Mouse (Mus musculus) MEL (cell line): Measurements from ENCODE around the gene Gas7. TPM values are rescaled to one million over a fixed set of nuclear protein-coding genes. Genes with fewer than 3 reads are reported as not detected.
A peak's percentile ranks its signal among the peaks of the same experiment; 100 is the strongest.

ENCODE experiments used
- DNase-seq: peaks from one replicate; pipeline ENCODE4 v3.0.0; 2011; ENCODE audit warnings: low read depth, low spot score
- H3K27ac ChIP-seq: 2 replicates; pipeline ENCODE4 v1.5.1; 2012; ENCODE audit warnings: low read depth, mild to moderate bottlenecking, control low read depth, low read length, moderate library complexity; ENCODE audit not compliant: control insufficient read depth
- H3K27me3 ChIP-seq, 2 experiments: fragments of 150-350 bp in 1 of 2; sonication (generic) in 1 of 2; 2 replicates each; pipeline ENCODE4 v1.6.1; 2012; ENCODE audit warnings: low read length in 2 of 2, mild to moderate bottlenecking in 2 of 2, improper control_type of control experiment in 1 of 2, moderate library complexity in 1 of 2; ENCODE audit not compliant: insufficient read depth in 2 of 2, control insufficient read depth in 1 of 2
- H3K36me3 ChIP-seq, 2 experiments: 2 replicates each; pipeline ENCODE4 v1.6.1; 2012 to 2014; ENCODE audit warnings: low read length in 2 of 2, improper control_type of control experiment in 1 of 2, inconsistent platforms in 1 of 2, mild to moderate bottlenecking in 1 of 2; ENCODE audit not compliant: insufficient read depth in 2 of 2, control insufficient read depth in 1 of 2
- H3K4me1 ChIP-seq, 2 experiments: fragments of 150-350 bp in 1 of 2; sonication (generic) in 1 of 2; 2 replicates each; pipeline ENCODE4 v1.6.1; 2012; ENCODE audit warnings: low read length in 2 of 2, improper control_type of control experiment in 1 of 2, mild to moderate bottlenecking in 1 of 2; ENCODE audit not compliant: insufficient read depth in 2 of 2, control insufficient read depth in 1 of 2
- H3K4me3 ChIP-seq, 2 experiments: fragments of 150-350 bp in 1 of 2; sonication (generic) in 1 of 2; 2 replicates each; pipeline ENCODE4 v1.5.1; 2012; ENCODE audit warnings: low read depth in 2 of 2, low read length in 2 of 2, mild to moderate bottlenecking in 2 of 2, moderate library complexity in 2 of 2, control low read depth in 1 of 2, improper control_type of control experiment in 1 of 2; ENCODE audit not compliant: control insufficient read depth in 1 of 2, insufficient read depth in 1 of 2
- H3K79me2 ChIP-seq: 2 replicates; pipeline ENCODE4 v1.6.1; 2012; ENCODE audit warnings: mild to moderate bottlenecking, low read length, moderate library complexity; ENCODE audit not compliant: control insufficient read depth, poor library complexity, insufficient read depth
- H3K9ac ChIP-seq: 2 replicates; pipeline ENCODE4 v1.6.1; 2012; ENCODE audit warnings: low read depth, mild to moderate bottlenecking, control low read depth, low read length, moderate library complexity; ENCODE audit not compliant: control insufficient read depth, poor library complexity, severe bottlenecking
- H3K9me3 ChIP-seq: fragments of 150-350 bp; sonication (generic); replicated peaks from 2 replicates; pipeline ENCODE4 v1.6.1; 2012; ENCODE audit warnings: mild to moderate bottlenecking, low read length, improper control_type of control experiment, moderate library complexity; ENCODE audit not compliant: insufficient read depth
- CHD2 ChIP-seq: IDR thresholded peaks from 2 replicates; pipeline ENCODE4 v1.6.1; 2011; ENCODE audit warnings: low read length, improper control_type of control experiment
- CTCF ChIP-seq, 3 experiments: IDR thresholded peaks in 2 of 3; conservative IDR thresholded peaks in 1 of 3; 2 replicates each; pipeline ENCODE4 v1.5.1; 2011 to 2012; ENCODE audit warnings: low read length in 3 of 3, low read depth in 2 of 3, mild to moderate bottlenecking in 2 of 3, improper control_type of control experiment in 1 of 3, inconsistent platforms in 1 of 3, mixed read lengths in 1 of 3, moderate library complexity in 1 of 3; ENCODE audit not compliant: control insufficient read depth in 1 of 3, insufficient read depth in 1 of 3, poor library complexity in 1 of 3, severe bottlenecking in 1 of 3
- ELF1 ChIP-seq: IDR thresholded peaks from 2 replicates; pipeline ENCODE4 v1.6.1; 2014; ENCODE audit warnings: low read depth, mild to moderate bottlenecking, inconsistent platforms, low read length, improper control_type of control experiment, moderate library complexity
- EP300 ChIP-seq, 2 experiments: IDR thresholded peaks; 2 replicates each; pipeline ENCODE4 v1.6.1; 2011; ENCODE audit warnings: improper control_type of control experiment in 2 of 2, low read length in 2 of 2, low read depth in 1 of 2, mild to moderate bottlenecking in 1 of 2
- GABPA ChIP-seq: IDR thresholded peaks from 2 replicates; pipeline ENCODE4 v1.6.1; 2012; ENCODE audit warnings: low read depth, mild to moderate bottlenecking, inconsistent platforms, low read length, improper control_type of control experiment, moderate library complexity
- GATA1 ChIP-seq: IDR thresholded peaks from 2 replicates; pipeline ENCODE4 v1.6.1; 2011; ENCODE audit warnings: low read depth, low read length, improper control_type of control experiment
- HCFC1 ChIP-seq: IDR thresholded peaks from 2 replicates; pipeline ENCODE4 v1.6.1; 2012; ENCODE audit warnings: low read depth, mild to moderate bottlenecking, inconsistent platforms, low read length, improper control_type of control experiment, moderate library complexity
- JUND ChIP-seq: IDR thresholded peaks from 2 replicates; pipeline ENCODE4 v1.6.1; 2011; ENCODE audit warnings: low read depth, mild to moderate bottlenecking, improper control_type of control experiment, low read length
- KAT2A ChIP-seq: conservative IDR thresholded peaks from 2 replicates; pipeline ENCODE4 v1.6.1; 2012; ENCODE audit warnings: low read depth, low read length, improper control_type of control experiment, inconsistent platforms
- MAFK ChIP-seq: IDR thresholded peaks from 2 replicates; pipeline ENCODE4 v1.6.1; 2011; ENCODE audit warnings: low read depth, mild to moderate bottlenecking, low read length, improper control_type of control experiment, borderline replicate concordance
- MXI1 ChIP-seq: IDR thresholded peaks from 2 replicates; pipeline ENCODE4 v1.6.1; 2011; ENCODE audit warnings: mild to moderate bottlenecking, low read depth, low read length, improper control_type of control experiment
- MYB ChIP-seq: IDR thresholded peaks from 2 replicates; pipeline ENCODE4 v1.6.1; 2011; ENCODE audit warnings: mild to moderate bottlenecking, low read depth, low read length, improper control_type of control experiment
- NRF1 ChIP-seq: IDR thresholded peaks from 2 replicates; pipeline ENCODE4 v1.6.1; 2014; ENCODE audit warnings: low read depth, mild to moderate bottlenecking, inconsistent platforms, low read length, improper control_type of control experiment, moderate library complexity; ENCODE audit not compliant: poor library complexity, insufficient read depth, severe bottlenecking
- POLR2A ChIP-seq, 2 experiments: IDR thresholded peaks; 2 replicates each; pipeline ENCODE4 v1.6.1; 2011 to 2012; ENCODE audit warnings: low read length in 2 of 2, mild to moderate bottlenecking in 2 of 2, control low read depth in 1 of 2, improper control_type of control experiment in 1 of 2, low read depth in 1 of 2, moderate library complexity in 1 of 2; ENCODE audit not compliant: control insufficient read depth in 1 of 2, insufficient read depth in 1 of 2, poor library complexity in 1 of 2
- POLR2AphosphoS2 ChIP-seq: IDR thresholded peaks from 2 replicates; pipeline ENCODE4 v1.6.1; 2011; ENCODE audit warnings: low read length, improper control_type of control experiment
- RAD21 ChIP-seq: IDR thresholded peaks from 2 replicates; pipeline ENCODE4 v1.6.1; 2011; ENCODE audit warnings: mild to moderate bottlenecking, low read depth, low read length, improper control_type of control experiment
- SIN3A ChIP-seq: IDR thresholded peaks from 2 replicates; pipeline ENCODE4 v1.6.1; 2012; ENCODE audit warnings: low read length, improper control_type of control experiment, inconsistent platforms
- SMC3 ChIP-seq: IDR thresholded peaks from 2 replicates; pipeline ENCODE4 v1.6.1; 2011; ENCODE audit warnings: low read depth, low read length, improper control_type of control experiment
- TAL1 ChIP-seq: IDR thresholded peaks from 2 replicates; pipeline ENCODE4 v1.6.1; 2012; ENCODE audit warnings: mild to moderate bottlenecking, inconsistent platforms, low read length, moderate library complexity, mixed read lengths
- TBP ChIP-seq: IDR thresholded peaks from 2 replicates; pipeline ENCODE4 v1.8.0; 2011; ENCODE audit warnings: low read depth, low read length, improper control_type of control experiment
- UBTF ChIP-seq: IDR thresholded peaks from 2 replicates; pipeline ENCODE4 v1.6.1; 2012; ENCODE audit warnings: low read depth, mild to moderate bottlenecking, inconsistent platforms, low read length, improper control_type of control experiment, moderate library complexity, borderline replicate concordance; ENCODE audit not compliant: insufficient read depth
- USF2 ChIP-seq, 2 experiments: IDR thresholded peaks; 2 replicates each; pipeline ENCODE4 v1.6.1; 2011 to 2012; ENCODE audit warnings: improper control_type of control experiment in 2 of 2, low read length in 2 of 2, borderline replicate concordance in 1 of 2, inconsistent platforms in 1 of 2, low read depth in 1 of 2, mild to moderate bottlenecking in 1 of 2; ENCODE audit not compliant: insufficient read depth in 1 of 2
- ZKSCAN1 ChIP-seq: IDR thresholded peaks from 2 replicates; pipeline ENCODE4 v1.6.1; 2012; ENCODE audit warnings: low read depth, mild to moderate bottlenecking, inconsistent platforms, low read length, improper control_type of control experiment, moderate library complexity
- ZMIZ1 ChIP-seq: IDR thresholded peaks from 2 replicates; pipeline ENCODE4 v1.6.1; 2012; ENCODE audit warnings: low read depth, mild to moderate bottlenecking, inconsistent platforms, low read length, improper control_type of control experiment, moderate library complexity
- polyA plus RNA-seq, 2 experiments: library from polyadenylated mRNA; stranded (reverse) in 1 of 2; unstranded in 1 of 2; fragments of >175 nt in 1 of 2; fragments of >200 nt in 1 of 2; gene quantifications; 2 replicates each; pipeline versions ENCODE4 v1.2.1 to v1.2.4; 2012; ENCODE audit warnings: low replicate concordance in 2 of 2, low read depth in 1 of 2; ENCODE audit not compliant: insufficient read length in 2 of 2, insufficient read depth in 1 of 2, missing spikeins in 1 of 2
- total RNA-seq: library from RNA; depleted of rRNA; stranded (reverse); fragments of 300-350 nt; gene quantifications from 2 replicates; pipeline ENCODE4 v1.2.3, GENCODE M21; 2012

The Gas7 gene
- total and polyA plus RNA-seq, 3 experiments = 0.04 TPM; not detected in 2

- Histone ChIP-seq H3K4me3 (no peak overlapping the region), H3K36me3 (no peaks in the 10 kb centered on the region), H3K27ac (no peak overlapping the region), H3K79me2 (no peaks in the 10 kb centered on the region), H3K9ac (no peak overlapping the region), H3K4me1 (no peaks in the 10 kb centered on the region), H3K9me3 (no peaks in the 10 kb centered on the region), H3K27me3 (no peaks in the 10 kb centered on the region)
- TF ChIP-seq UBTF (no peak), CTCF (IDR thresholded peaks at IDR 0.05 in 2 of 3, conservative IDR thresholded peaks at IDR 0.05 in 1 of 3; ENCODE audit: control insufficient read depth in 1 of 3, insufficient read depth in 1 of 3, low read depth in 2 of 3, low read length in 3 of 3, poor library complexity in 1 of 3, severe bottlenecking in 1 of 3) (peak; percentile 41 to 59 (median 42)), KAT2A (no peak), SMC3 (peak; percentile 38), RAD21 (peak; percentile 4), ZMIZ1 (no peak), JUND (no peak), EP300 (IDR thresholded peaks at IDR 0.05; ENCODE audit: low read depth in 1 of 2, low read length in 2 of 2) (no peak), POLR2A (IDR thresholded peaks at IDR 0.05; ENCODE audit: control insufficient read depth in 1 of 2, insufficient read depth in 1 of 2, low read depth in 1 of 2, low read length in 2 of 2, poor library complexity in 1 of 2) (no peak), CHD2 (no peak), MYB (no peak)
- DNase-seq = peak; percentile 15
Observed at GRCm38 (mm10) chr11:67431864-67432263, 23.4 kb upstream of the Gas7 start.

GRCm38 (mm10) chr11:67433763-67434162 is 21.5 kb upstream of the Gas7 start:
- H3K79me2 ChIP-seq = no peaks in the 10 kb centered on the region
- no peaks in the 10 kb centered on the region for H3K9me3 ChIP-seq
- no peak overlapping the region for H3K4me3 ChIP-seq
- no peak for DNase-seq
- TF ChIP-seq ZMIZ1 = no peak
- no peak for TF ChIP-seq SMC3
- no peak for TF ChIP-seq HCFC1
- no peak for TF ChIP-seq SIN3A
- TF ChIP-seq NRF1 = no peak
- no peak for TF ChIP-seq TBP
- no peak for TF ChIP-seq TAL1
- no peak for TF ChIP-seq UBTF
- no peak for TF ChIP-seq RAD21
- TF ChIP-seq MAFK = no peak
- TF ChIP-seq JUND = no peak
- no peak for TF ChIP-seq GABPA
- TF ChIP-seq ZKSCAN1 = no peak
- TF ChIP-seq MYB = no peak
- no peak for TF ChIP-seq USF2 (IDR thresholded peaks at IDR 0.05; ENCODE audit: borderline replicate concordance in 1 of 2, insufficient read depth in 1 of 2, low read depth in 1 of 2, low read length in 2 of 2)
- no peak for TF ChIP-seq MXI1
- TF ChIP-seq ELF1 = no peak
- no peak for TF ChIP-seq POLR2AphosphoS2
- no peak for TF ChIP-seq GATA1
- TF ChIP-seq POLR2A (IDR thresholded peaks at IDR 0.05; ENCODE audit: control insufficient read depth in 1 of 2, insufficient read depth in 1 of 2, low read depth in 1 of 2, low read length in 2 of 2, poor library complexity in 1 of 2) = no peak
- H3K4me1 ChIP-seq = no peaks in the 10 kb centered on the region
- no peak overlapping the region for H3K27ac ChIP-seq
- no peaks in the 10 kb centered on the region for H3K27me3 ChIP-seq
- no peak overlapping the region for H3K9ac ChIP-seq
- no peaks in the 10 kb centered on the region for H3K36me3 ChIP-seq
